Mouse (Mus musculus): ENCODE measurements around the gene Atp4b.

DNA sequence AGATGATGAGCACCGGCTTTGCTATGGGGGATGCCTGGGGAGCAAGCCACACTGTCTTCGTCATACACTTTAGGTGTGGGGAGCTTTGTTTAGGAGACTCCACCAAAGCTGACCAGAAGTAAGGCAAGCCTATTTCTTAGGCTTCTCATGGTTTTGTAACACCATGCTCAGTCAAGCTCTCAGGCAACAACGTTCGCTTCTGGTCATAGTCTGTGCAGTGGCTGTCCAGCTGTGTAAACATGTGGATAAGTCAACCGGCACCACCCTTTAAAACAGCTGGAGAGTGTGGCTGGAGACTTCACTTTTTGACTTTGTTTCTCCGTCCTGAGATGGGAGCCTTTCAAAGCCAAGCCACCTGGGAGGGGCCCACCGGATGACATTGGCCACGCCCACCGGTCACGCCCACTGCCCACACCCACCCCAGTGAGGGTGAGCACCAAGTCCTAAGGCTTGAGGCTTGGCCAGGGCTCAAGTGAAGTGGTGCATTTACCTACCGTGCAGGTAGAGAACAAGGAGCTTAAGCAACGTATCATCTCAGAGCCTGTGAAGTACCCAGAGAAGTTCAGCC is 17.3 kb upstream of the Atp4b start:
- TF ChIP-seq CTCF (conservative IDR thresholded peaks at IDR 0.05; ENCODE audit: insufficient read depth, insufficient read length, low read depth, low read length) (no peak), POLR2A (IDR thresholded peaks at IDR 0.05; ENCODE audit: low read depth, low read length) (no peak)
